Mouse (Mus musculus) fat pad, adult 2 months (tissue): ENCODE results near the gene Myt1l.

ENCODE experiments used
- DNase-seq: peaks from one replicate; pipeline ENCODE4 v3.0.0-alpha.2; 2011; ENCODE audit warnings: low read depth, low spot score; ENCODE audit errors: extremely low read depth

Myt1l gene

DNA sequence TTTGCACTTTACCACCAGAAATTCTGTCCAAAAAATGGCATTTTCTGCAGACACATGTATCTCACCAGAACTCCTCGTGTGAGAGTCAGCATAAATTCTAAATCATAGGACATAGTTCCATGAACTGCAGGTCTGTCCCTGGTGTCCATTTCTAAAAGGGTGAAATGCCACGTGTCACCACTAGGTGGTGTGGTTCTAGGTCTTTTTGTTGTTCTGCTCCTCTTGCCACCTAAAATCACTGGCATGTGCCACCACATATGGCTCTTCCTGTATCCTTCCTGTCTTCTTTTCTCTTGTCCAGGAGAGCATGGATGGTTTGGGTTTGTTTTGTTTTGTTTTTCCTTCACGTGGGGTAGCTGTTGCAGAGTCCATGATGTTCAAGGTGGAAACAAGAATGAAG, 366.5 kb downstream of the Myt1l start:
- DNase-seq, result no peak

DNA sequence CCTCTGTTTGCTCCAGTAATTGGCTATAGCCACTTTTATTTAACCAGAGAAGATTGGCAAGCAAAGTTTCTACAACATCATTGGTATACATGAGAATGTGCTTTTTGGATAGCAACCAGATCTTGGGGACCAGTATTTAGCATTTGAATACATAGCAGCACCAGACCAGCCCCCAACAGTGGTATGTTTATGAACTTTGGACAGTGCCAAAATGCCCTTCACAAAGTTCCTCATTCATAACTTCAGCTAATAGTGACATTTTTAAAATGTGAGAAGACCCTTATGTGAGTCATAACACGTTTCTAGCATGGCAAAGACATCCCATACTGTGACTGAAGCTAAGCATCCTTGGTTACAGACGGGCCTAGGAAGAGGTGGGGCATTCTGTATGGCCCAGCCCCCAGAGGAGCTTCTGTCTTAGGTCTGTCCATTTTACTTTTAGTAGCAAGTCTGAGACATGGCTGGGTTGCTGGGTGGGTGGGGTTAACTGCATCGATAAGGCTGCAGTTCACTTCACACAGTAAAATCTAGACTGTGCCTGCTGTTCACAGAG, 369.4 kb downstream of the Myt1l start:
- DNase-seq, result no peak

DNA sequence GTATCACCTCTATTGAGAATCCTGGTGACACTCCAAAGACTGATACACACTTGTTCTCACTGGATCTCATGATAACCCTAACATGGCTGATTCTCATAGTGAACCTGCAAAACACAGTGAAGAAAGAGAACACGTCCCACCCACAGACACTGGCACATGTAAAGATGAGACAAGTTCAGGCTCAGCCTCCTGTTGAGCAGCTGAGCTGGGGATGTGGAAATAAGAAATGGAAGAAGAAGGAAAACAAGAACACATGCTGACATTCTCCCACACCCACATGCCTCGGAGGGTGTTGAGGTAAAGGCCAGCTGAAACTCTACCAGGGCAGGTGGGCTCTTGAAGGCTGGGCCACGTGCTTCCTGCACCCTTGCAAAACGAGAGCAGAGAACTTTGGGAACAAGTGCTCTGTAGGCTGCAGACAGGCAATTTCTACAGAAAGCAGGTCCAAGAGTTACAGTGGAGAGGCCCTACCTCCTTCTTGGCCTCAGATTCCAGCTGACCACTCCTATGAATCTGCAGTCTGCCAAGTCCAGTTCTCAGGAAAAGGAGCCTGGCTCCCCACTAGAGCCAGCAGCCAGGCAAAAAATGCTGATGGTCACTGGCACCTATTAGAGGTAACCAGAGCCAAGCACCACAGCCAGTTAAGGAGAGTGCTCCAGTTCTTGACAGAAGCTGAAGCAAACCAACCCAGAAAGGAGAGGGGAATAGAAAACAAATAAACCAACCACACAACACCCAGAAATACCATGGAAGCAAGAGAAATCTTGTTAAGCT, 376.1 kb downstream of the Myt1l start:
- DNase-seq, result peak; percentile 87

DNA sequence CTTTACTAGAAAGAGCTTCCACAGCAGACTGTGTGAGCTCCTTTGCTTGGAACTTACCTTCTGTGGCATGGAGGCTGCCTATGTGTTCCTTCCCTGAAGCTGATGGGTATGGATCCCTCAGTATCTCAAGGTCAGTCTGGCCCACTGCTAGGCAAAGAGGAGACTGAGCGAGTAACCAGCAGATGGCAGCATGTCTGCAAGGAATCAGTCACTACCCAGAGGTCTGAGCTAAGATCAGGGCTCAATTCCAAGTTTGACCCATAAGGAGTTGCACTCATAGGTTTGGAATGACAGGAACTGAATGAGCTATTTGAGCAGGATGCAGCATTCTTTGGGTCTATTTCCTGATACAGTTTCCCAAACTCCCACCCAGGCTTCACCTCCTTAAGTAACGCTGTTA, 378.9 kb downstream of the Myt1l start:
- peak; percentile 18 for DNase-seq

DNA sequence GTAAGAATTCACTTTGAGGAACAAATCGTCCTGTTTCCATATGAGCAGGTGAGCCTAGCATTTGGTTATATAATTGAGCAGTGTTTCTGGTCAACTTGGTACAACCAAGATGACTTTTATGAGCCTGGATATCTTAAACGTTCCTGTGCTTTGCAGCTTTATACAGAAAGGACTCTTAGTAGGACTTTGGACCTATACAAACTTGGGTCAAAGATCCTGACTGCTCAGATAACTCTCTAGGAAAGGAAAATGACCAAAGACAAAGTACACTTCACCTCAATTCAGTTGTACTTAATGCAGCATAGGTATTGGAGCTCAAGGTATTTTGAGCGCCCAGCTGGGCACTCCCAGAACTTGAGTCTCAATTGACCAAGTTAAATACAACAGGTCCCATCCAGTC, 388.0 kb downstream of the Myt1l start:
- no peak for DNase-seq

DNA sequence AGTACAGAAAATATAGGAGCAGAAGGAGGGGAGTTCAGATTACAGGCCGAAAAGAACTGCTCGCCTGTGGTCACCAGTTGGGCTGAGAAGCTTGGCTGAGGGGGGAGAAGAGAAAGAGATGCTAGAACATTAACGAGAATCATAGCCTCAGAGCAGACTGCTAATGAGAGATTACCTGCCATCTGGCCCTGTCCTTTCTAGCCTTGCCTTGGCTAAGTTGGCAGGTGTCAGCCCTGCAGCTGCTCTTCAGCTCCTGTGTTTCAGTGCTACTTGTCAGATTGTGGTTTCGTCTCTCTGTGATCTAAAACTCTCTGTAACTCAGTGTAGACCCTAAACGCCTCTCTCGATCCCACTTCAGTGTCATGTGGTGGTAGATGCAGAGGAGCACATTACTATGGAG, 388.6 kb downstream of the Myt1l start:
- no peak for DNase-seq

DNA sequence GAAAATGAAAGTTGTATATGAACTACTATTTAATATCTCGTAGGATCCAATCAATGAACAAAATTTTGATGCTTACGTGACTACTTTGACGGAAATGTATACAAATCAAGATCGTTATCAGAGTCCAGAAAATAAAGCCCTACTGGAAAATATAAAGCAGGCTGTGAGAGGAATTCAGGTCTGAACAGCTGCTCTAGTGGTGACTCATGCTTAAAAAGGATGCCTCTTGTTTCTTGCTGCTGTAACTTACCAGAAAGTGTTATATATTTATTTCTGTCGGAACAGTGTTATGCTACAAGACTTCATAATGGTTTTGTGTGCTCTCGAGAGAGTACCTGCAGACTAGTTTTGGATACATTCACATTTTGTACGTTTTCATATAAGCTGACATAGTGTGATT, 392.1 kb downstream of the Myt1l start:
- DNase-seq, result no peak

DNA sequence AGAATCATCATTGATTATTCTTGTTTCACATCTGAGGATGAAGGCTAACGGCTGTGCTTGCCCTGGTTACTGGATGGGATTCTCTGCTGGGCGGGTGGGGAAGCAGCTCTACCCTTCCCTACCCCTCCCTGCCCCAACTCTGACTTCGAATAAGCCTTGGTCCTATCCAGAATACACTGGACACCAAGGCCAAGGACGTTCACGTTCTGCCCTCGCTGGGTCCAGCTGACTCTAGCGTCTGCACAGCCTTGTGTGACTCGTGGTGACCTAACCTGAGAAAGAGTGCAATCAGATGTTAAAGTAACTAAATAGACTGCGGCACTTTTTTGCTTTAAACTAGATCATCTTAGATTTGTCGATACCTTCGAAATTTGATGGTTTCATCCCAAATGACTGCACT, 393.3 kb downstream of the Myt1l start:
- DNase-seq, result no peak

DNA sequence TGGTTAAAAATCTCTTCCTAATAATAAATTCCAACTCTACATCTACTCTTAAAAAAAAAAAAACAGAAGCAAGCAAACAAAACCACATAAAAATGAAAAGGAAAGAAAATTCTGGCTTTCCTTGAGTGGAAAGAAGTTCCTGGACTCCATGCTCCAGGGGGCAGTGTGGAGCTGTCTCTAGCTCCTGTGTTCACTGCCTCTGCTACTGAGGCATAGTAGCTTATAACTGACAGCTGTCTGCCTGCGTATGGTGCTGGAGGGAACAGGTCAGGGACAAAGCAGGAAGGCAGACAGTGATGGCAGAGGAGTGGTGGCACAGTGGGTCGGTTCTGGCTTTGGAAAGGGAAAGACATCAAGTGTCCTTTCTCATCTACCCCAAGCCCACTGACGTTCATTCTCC, 398.7 kb downstream of the Myt1l start:
- DNase-seq, result no peak

DNA sequence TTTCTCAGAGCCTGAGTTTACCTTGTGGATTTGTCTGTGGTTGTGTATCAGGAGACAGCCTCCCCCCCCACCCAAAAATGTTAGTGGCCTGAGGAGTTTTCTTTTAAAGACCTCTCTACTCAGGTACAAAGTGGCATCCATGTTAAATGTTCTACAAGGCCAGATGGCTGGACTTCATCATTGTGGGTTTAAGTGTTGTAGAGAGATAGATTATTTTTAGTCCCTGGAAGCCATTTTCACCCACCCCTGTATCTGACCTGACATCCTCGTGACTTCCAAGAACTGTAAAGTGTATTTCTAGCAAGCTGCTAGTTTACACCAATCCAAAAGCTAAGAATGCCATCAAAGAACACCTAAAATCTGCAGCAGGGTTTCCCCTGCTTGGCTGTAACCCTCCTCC, 402.4 kb downstream of the Myt1l start:
- DNase-seq, result no peak

DNA sequence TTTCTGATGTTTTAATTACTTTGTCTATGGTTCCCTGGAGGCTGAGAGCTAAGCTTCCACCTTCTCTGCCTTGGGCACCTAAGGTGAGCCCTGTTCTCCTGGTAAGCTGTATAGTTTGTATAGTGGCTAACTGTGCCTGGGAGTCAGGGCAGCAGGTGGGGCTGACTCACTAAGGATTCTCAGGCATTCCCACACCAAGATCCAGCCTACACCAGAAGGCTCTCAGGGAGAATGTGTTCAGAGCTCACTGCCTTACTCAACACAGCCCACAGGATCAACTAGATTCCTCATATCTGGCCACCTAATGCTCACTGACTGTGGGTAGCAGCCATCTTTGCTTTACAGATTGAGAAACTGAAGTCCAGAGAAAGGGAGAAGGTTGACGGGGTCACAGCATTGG, 404.8 kb downstream of the Myt1l start:
- DNase-seq, result no peak

DNA sequence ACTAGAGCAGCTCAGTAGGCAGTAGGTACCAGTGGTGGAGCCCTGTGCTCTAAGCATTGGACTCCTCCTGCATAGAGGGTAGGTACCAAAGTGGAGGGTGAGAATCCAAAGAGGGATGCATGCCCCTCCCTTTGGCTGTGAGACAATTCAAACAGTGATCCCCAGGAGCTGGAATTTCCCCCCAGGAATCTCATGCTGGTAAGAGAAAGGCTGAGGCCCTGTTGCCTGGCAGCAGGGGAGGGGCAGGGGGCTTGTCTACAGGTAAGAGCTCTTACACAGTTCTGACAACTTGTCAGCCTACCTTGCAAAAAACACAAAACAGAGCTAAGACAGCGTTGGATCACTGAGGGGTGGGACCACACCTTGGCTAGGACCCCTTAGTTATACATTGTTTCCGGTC, 405.3 kb downstream of the Myt1l start:
- DNase-seq, result no peak

DNA sequence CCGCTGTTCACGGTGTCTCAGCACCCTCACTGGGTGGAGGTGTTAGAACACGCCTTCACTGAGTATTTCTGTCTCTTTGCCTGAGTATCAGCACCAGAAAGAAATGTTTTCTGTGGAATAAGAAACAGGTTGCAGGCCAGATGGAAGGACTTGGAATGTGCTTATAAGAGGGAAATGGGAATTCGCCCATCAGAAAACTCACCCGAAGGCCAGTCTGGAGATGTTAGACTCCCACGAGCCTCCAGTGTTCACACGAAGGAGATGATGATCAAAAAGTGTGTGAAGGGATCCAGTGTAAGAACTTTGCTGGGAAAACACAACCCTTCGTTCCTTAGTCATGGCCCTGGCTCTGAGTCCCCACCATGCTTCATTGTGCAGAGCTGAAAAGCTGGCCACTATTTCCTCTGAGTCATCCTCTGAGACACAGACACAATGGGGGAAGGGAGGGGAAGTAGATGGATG, 406.0 kb downstream of the Myt1l start:
- no peak for DNase-seq

DNA sequence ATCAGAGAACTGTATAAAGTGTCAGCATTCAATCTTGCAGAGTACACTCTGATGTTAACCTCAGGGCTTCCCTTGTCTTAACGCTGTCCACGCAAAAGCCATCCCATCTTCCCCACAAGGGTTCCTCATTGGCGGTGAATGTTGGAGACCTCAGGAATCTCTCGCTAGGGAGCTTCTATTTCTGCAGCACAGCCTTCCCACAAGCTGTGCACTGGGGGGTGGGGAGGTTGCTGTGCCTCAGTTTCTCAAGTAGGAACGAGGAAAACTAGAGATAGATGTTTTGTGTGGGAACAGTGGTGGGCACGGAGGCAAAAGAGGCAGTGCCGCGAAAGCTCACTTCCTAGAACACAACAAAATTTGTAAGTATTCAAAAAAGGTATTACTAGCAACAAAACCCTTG, 409.1 kb downstream of the Myt1l start, which contains the start of gene Pxdn:
TSS of gene Pxdn (plus strand) at position 301 of the 400 bp plus-strand sequence.
- DNase-seq, result no peak

DNA sequence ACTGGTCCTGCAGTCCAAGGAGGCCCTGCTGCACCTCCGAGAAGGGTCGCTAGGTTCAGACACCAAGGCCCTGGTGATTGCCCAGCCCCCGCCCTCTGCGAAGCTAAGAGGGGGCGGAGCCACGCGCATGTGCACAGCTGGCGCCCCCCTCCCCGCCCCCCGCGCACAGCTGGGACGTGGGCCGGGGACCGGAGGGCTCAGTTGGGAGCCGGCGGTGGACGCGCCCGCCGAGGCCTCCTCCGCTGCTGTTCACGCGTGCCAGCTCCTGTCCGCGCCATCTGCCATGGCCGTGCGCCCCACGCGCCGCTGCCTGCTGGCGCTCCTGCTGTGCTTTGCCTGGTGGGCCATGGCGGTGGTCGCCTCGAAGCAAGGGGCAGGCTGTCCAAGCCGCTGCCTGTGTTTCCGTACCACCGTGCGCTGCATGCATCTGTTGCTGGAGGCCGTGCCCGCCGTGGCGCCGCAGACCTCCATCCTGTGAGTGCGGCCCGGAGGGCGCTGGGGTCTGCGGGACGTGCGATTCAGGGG, 409.7 kb downstream of the Myt1l start:
- no peak for DNase-seq

DNA sequence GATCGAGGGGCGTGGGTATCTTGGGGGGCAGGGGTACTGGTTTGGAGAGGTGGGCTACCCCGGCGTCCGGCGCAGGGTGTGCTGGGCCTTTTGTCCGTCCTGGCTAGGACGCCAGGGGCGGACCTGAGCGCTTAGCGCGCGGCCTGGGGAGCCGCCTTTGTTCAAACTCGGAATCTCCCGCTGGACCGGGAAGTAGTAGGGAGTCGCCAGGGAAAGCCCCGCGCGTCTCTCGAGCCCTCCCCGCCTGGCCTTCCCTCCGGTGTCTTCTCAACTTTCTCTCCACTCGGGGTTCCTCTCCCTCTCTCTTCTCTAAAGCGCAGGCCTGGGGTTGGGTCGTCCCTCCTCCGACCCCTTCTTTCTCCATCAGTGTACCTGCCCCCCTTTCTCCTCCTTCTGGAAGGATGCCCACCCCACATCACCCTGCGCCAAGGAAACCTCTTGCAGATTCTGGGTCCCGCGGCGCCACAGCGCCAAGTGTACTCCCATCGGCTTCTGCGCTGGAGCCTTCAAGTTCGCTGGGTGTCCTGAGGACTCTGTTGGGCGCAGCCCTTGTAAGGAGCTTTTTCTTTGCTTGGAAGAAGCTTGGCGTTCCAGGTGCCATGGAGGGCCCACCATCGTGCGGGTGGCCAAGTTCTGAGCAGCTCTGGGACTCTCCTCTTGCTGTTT, 410.3 kb downstream of the Myt1l start:
- DNase-seq, result no peak

DNA sequence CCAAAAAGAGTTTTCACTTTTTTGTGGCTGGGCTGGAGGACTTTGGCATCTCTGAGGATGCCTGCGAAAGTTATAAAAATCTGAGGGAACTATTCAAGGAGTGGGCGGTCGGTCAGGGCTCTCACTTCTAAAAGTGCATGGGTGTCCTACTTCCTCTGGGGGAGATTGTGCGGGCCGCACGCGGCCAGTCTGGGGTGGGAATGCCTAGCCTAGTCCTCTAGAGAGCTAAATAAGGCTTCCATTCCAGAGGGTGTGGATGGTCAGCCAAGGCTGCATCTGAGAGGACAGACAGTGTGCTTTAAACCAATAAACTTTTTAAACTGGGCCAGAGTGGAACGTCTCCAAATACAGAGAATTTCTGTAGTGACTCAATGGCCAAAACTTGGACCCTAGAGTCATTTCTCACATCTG, 411.1 kb downstream of the Myt1l start:
- DNase-seq, result no peak

DNA sequence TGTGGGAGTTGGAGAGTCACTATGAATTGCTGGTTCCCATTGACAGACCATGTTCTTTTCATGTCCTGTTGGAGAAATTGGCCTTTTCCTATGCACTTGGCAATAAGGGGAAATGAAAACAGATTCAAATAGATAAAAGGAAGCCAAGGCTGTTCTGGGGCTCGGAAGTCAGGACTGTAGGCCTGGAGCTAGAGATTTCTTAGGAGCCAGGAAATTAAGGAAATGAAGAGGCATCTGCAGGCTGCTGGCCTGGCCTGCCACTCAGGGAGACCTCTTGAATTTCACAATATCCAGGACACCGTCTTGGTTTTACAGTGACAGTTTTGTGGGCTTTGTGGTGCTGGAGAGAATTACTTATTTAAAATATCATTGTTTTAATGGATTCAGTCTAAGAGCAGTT, 414.3 kb downstream of the Myt1l start:
- DNase-seq, result no peak

DNA sequence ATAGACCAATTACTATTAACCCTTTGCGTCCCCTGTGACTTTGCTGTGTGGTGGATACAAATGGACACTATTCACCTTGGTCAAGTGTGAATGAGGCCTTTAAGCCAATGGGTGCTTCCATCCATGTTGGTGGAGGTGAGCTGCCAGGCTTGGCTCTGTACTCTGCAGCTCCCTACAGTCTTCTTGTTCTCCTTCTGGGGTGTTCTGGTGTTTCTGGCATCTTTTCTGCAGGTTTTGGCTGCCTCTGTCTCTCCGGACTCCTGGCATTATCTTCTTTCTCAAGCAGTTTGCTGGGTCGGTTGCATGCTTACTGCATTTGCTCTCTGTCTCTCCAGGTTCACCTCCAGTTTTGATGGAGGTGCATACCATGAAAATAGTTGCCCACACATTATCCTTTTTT, 416.5 kb downstream of the Myt1l start:
- DNase-seq, result no peak

DNA sequence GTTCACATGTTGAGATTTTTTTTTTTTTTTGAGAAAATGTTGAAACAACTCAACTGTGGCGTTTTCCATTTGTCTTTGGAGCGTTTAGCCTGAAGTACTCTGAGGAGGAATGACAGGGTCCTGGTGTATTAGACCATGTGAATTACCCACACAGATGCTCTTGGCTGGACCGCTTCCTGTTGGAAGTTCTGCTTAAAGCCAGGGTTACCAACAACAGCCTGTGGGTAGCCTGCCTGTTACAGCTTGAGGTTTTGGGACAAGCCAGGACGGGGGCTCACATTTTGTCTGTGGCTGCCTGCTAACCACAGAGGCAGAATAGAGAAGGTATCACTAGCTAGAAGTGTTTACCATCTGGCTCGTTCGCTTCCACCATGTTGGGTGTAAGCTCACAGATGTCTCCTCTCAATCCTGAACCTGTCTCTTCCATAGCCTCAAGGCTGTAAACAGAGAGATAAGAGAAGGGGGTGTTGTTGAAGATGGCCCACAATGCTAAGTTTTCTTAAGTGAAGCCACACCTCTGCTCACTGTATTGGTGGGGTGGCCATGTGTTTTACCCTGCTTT, 417.1 kb downstream of the Myt1l start:
- no peak for DNase-seq

DNA sequence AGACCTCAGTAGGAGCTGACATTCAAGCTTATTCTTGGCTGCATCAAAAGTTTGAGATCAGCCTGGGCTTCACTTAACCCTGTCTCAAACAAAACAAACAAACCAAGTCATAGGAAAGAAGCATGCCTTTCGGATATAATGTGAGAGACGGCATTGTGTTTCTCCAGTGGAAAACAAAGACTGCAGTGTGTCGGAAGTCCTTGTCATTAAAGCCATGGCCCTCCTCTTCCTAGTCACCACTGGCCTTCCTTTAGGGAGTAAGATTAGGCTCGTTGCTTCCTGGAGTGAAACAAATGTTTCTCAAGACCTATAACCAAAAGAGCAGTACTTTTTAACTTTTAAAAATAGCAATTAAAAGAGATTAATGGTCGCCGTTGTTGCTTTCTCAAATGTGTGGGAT, 422.9 kb downstream of the Myt1l start:
- peak; percentile 63 for DNase-seq

DNA sequence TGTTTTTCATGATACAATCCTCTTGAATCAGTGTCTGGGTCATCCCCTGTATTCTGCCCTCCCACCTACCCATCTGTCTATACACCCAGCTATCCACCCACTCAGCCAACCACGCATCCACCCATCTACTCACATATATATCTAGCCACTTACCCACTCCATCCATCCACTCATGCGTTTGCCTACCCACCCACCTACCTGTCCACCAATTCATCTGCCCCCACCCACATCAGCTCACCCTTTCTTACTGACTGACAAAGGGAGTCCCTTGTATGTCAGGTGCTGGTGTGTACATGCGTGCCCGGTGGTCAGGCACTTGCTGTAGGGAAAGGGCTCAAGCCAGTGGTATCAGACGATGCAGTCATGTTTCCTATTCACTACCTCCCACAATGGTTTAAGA, 423.3 kb downstream of the Myt1l start:
- DNase-seq, result no peak
